Mouse (Mus musculus): ENCODE results near the gene Mrpl28.

Mrpl28 gene

GRCm38 (mm10) chr17:26115205-26115898 lies 7.9 kb upstream of the Mrpl28 start:
- CTCF ChIA-PET: no interaction called here

- CTCF ChIA-PET: interaction anchor here (0.6 kb wide), 1 partner anchor 15 kb away, joined by 7 read pairs; no protein-coding TSS in a partner anchor
These were observed 7.3 kb upstream of the Mrpl28 start for GRCm38 (mm10) chr17:26115956-26116487.

GRCm38 (mm10) chr17:26116503-26117258 lies 6.6 kb upstream of the Mrpl28 start:
- CTCF ChIA-PET: interaction anchor here (0.6 to 0.7 kb wide), 2 partner anchors 15 to 79 kb away, joined by 3 to 7 read pairs; no protein-coding TSS in a partner anchor

- CTCF ChIA-PET: interaction anchor here (0.6 kb wide), 1 partner anchor 21 kb away, joined by 3 read pairs; no protein-coding TSS in a partner anchor
These were observed 3.3 kb upstream of the Mrpl28 start for GRCm38 (mm10) chr17:26119766-26120710.

- CTCF ChIA-PET: interaction anchor here (0.6 to 1.2 kb wide), 5 partner anchors 12 to 227 kb away, joined by 3 to 9 read pairs (median 5); partner anchors contain the start of gene Fam234a
These were observed 714 bp upstream of the Mrpl28 start for GRCm38 (mm10) chr17:26122431-26123140.

GRCm38 (mm10) chr17:26124560-26124959 lies 1.3 kb downstream of the Mrpl28 start:
- CTCF ChIA-PET: no interaction called here

GRCm38 (mm10) chr17:26125226-26125625 lies 1.9 kb downstream of the Mrpl28 start:
- CTCF ChIA-PET: no interaction called here

- CTCF ChIA-PET: interaction anchor here (0.6 kb wide), 1 partner anchor 15 kb away, joined by 7 read pairs; no protein-coding TSS in a partner anchor
These were observed 7.9 kb downstream of the Mrpl28 start for GRCm38 (mm10) chr17:26131062-26131732.

- CTCF ChIA-PET: no interaction called here
These were observed 8.9 kb downstream of the Mrpl28 start for GRCm38 (mm10) chr17:26131856-26132853.

- CTCF ChIA-PET: interaction anchor here (0.6 to 0.8 kb wide), 2 partner anchors 15 to 50 kb away, joined by 5 to 10 read pairs; no protein-coding TSS in a partner anchor
These were observed 13.9 kb downstream of the Mrpl28 start for GRCm38 (mm10) chr17:26137106-26137750.

- CTCF ChIA-PET: interaction anchor here (0.8 kb wide), 1 partner anchor 15 kb away, joined by 5 read pairs; no protein-coding TSS in a partner anchor
These were observed 14.4 kb downstream of the Mrpl28 start for GRCm38 (mm10) chr17:26137751-26138130.

GRCm38 (mm10) chr17:26138239-26138836 lies 15.0 kb downstream of the Mrpl28 start, which contains the start of gene Axin1:
Gene Axin1 (plus strand): TSS chr17:26138688.
- CTCF ChIA-PET: interaction anchor here (0.7 kb wide), 1 partner anchor 252 kb away, joined by 3 read pairs; no protein-coding TSS in a partner anchor

- CTCF ChIA-PET: interaction anchor here (0.7 kb wide), 1 partner anchor 253 kb away, joined by 3 read pairs; no protein-coding TSS in a partner anchor
These were observed 15.6 kb downstream of the Mrpl28 start for GRCm38 (mm10) chr17:26138901-26139381.

- CTCF ChIA-PET: no interaction called here
These were observed 19.5 kb downstream of the Mrpl28 start for GRCm38 (mm10) chr17:26142796-26143195.

GRCm38 (mm10) chr17:26143386-26143785 lies 20.1 kb downstream of the Mrpl28 start:
- CTCF ChIA-PET: no interaction called here

- CTCF ChIA-PET: no interaction called here
These were observed 25.8 kb downstream of the Mrpl28 start for GRCm38 (mm10) chr17:26149056-26149455.

- CTCF ChIA-PET: no interaction called here
These were observed 28.8 kb downstream of the Mrpl28 start for GRCm38 (mm10) chr17:26151886-26152630.

All from spleen, embryonic (tissue).